Mouse (Mus musculus): ENCODE results near the gene Tmod3.
"Not testable (repeated sequence)": the region's sequence is repeated elsewhere in the genome, so short reads cannot be mapped to it uniquely, and the experiment has no call there.

The Tmod3 gene

GRCm38 (mm10) chr9:75553719-75554118, 5.7 kb downstream of the Tmod3 start:
- no peak for DNase-seq (ENCODE audit: low spot score in 2 of 2)

DNA sequence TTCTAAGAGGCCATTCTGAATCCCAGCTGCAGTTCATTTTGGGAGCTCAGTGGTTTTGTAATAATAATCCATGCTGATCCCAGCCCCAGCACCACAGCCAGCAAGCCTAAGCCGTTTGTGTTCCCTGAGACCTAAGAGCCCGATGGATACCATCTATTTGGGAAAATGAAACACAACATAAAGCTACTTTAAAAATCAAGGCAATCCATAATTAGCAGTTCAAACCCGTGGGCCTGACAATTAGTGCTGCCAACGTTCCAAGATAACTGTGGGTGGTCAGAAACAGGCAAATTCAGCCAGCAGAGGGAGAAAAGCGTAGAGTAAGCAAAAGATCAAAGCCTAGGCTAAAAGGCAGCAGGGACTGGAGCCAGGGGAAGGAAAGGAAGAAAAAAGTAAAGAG, 8.1 kb downstream of the Tmod3 start:
- no peak for DNase-seq (ENCODE audit: low spot score in 2 of 2)

DNA sequence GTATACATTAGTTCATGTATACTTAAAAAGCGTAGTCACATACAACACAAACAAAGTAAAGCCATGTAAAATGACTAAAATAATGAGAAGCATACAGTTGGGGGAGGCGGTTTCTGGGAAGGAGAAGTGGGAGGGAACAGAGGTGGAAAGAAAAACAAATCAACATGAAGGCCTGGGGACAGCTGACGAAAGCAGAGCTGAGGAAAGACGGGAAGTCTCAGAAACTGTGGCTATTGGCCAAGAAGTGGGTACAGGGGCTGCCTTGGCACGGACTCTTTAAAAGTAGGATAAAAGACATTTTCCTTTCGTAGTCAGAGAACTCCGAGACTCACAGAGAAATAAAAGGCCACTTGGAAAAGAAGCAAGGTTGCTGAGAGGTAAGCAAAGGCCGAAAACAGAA, 10.4 kb downstream of the Tmod3 start:
- no peak for DNase-seq (ENCODE audit: low spot score in 2 of 2)

DNA sequence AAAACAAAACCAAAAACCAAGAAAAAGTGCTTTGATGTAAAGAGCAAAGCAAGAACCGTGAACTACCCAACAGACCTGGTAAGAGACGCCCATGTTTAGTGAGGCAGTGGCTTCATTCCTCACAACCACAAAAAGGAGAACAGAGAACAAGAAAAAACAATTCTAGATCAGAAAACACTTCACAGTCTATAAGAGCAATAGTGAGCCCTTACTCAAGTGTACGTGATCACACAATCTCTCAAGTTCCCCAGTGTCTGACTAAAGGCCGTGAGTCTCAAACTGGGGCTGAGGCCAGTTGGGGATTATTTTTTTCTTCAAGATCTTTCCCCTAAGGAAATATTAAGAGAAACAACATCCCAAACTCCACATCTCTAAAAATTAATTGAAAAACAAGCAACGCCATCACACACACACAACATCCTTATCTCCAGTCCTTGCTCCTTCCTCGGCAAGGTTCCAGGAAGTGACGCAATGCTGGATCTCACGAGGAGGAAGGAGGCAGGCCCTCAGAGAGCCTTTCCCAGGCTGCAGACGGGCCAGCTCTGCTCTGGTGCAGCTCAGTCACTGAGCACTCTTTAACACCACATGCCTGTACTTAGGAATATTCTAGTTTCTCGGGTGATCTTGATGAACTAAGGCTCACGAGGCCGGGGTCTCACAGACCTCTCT, 12.4 kb downstream of the Tmod3 start:
- DNase-seq (ENCODE audit: low spot score in 2 of 2), result peak; percentile 65 to 80

GRCm38 (mm10) chr9:75545514-75545913, 13.9 kb downstream of the Tmod3 start:
- no peak for DNase-seq (ENCODE audit: low spot score in 2 of 2)

- DNase-seq (ENCODE audit: low spot score in 2 of 2), result peak in 1 of 2 experiments; percentile 58
These were observed 18.0 kb downstream of the Tmod3 start for GRCm38 (mm10) chr9:75541497-75541896.

DNA sequence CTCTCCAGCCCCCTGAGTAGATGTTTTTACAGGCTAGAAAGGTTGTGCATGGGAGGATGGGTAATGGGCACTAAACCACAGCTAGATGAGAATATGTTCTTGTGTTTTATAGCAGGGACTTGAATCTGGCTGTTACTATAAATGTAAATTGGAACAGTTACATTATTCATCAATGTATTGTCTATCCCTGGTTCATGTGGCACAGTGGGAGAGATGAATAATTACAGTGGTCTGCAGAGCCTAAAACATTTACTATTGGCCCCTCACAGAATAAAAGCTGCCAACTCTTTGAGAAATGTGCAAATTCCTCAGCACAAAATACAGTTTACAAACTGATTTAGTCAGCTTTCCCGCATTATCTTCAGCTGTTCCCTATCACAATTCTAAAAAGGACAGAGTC, 23.0 kb downstream of the Tmod3 start:
- no peak for DNase-seq (ENCODE audit: low spot score in 2 of 2)

DNA sequence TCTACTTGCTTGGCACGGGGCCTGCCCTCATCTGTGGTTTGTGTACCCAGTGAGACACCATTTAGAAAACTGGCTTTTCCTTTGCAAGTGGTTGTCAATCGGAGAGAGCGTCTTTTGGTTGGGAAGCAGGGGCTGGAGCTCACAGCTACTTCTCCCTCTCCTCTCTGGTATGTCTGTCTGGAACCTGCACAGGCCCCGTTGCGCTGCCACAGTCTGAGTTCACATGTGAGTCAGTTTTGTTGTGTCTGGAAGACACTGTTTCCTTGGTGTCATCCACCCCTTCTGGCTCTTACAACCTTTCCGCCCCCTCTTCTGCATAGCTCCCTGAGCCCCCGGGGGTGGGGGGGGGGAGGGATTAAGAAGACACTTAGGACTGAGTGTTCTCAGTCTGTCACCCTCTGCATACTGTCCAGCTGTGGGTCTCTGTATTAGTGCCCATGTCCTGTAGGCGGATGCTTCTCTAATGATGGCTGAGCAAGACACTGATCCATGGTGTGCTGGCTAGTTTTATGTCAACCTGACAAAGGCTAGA, 25.0 kb downstream of the Tmod3 start:
- no peak for DNase-seq (ENCODE audit: low spot score in 2 of 2)

GRCm38 (mm10) chr9:75532989-75533388, 26.5 kb downstream of the Tmod3 start:
- DNase-seq (ENCODE audit: low spot score in 2 of 2), result not testable (repeated sequence)

DNA sequence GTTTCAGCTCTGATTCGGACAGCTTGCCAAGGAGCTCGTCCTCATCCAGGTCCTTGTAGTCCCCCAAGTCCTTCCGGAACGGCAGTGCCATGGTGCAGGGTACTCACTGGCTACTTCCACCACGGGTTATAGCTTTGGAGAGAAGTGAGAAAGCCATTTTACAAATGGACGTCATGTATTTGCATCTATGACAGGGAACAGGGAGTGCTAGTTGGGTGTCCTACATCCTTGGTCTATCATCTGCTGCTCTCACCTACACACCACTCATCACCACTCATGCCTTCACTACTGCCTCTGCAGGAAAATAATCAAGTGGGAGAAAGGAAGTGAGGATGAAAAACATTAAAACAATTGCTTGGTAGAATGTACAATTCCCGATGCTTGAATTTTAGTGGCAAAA, 27.0 kb downstream of the Tmod3 start:
- no peak for DNase-seq (ENCODE audit: low spot score in 2 of 2)

DNA sequence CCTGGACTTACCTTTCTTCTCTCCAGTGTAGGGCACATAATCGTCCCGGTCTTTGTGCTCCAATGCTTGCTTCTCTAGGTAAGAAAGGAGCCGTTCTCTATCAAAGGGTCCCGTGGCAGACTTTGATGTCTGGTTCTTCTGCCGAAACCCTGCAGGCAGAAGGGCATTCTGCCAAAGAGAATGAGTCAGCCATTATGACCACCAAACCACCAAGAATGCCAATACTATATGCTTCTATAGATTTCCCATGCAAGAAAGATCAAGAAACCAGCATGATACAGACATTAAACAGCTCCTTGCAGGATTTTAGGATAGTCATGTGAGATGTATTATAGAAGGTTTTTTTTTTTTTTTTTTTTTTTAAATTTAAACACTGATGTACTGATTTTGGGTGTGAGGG, 30.1 kb downstream of the Tmod3 start:
- no peak for DNase-seq (ENCODE audit: low spot score in 2 of 2)

- DNase-seq (ENCODE audit: low spot score in 2 of 2), result no peak
These were observed 31.4 kb downstream of the Tmod3 start for GRCm38 (mm10) chr9:75528096-75528495.

- DNase-seq (ENCODE audit: low spot score in 2 of 2), result no peak
These were observed 31.9 kb downstream of the Tmod3 start for GRCm38 (mm10) chr9:75527368-75528059.

- DNase-seq (ENCODE audit: low spot score in 2 of 2), result no peak
These were observed 35.8 kb downstream of the Tmod3 start for GRCm38 (mm10) chr9:75523646-75524045.

DNA sequence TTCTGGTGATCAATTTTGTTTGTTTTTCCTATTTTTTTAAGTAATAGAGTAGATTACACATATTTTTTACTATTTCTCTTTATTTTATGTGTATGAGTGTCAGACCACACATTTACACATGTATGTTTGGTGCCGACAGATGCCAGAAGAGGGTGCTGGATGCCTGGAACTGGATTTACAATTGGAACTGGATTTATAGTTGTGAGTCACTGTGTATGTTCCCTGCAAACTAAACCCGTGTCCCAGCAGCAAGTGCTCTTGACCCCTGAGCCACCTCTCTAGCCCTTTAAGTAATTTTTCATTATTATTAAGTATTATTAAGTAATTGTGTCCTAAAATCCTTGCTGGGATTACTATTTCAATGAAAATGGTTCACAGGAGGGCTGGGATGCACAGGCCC, 37.2 kb downstream of the Tmod3 start:
- DNase-seq (ENCODE audit: low spot score in 2 of 2), result no peak

DNA sequence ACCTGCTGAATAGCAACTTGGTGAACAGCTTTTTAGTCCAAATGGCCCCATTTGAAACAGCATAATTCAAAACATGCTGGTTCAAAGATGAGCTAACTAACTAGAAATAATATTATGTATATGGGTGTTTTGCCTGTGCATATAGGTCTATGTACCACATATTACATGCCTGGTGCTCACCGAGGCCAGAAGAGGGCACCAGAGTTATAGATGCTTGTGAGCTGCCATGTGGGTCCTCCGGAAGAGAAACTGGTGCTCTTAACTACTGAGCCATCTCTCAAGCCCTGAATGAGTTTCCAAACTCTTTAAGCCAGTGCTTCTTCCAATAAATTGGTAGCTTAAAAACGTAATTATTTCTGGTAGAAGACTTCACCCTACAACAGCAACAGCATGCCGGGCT, 37.7 kb downstream of the Tmod3 start:
- DNase-seq (ENCODE audit: low spot score in 2 of 2), result peak in 1 of 2 experiments; percentile 42

DNA sequence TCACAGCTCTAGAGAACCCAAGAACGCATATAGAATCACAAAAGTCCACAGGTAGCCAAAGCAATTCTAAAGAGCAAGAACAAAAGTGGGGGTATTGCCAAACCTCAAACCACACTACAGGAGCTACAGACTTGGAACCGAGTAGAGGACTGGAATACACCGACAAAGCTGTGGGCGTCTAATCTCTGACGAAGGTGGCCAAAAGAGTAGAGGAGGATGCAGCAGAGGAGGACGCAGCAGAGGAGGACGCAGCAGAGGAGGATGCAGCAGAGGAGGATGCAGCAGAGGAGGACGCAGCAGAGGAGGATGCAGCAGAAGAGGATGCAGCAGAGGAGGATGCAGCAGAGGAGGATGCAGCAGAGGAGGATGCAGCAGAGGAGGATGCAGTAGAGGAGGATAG, 38.5 kb downstream of the Tmod3 start:
- no peak for DNase-seq (ENCODE audit: low spot score in 2 of 2)

DNA sequence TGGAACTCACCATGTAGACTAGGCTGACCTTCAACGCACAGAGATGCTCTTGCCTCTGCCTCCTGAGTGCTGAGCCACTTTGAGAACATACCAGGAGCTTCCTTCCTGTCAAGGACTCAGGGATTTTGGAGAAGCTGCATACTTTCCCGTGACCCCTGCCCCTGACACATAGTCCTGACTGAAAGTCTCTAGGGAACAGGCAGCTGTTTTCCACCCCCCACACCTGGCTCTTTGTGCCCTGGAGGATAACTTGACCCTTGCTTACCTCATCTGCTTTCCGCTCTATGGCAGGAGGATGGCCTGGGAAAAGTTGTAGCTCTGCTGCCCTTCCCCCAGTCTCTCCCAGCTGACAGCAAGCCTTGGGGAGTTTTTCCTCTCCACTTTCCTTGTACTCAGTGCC, 41.7 kb downstream of the Tmod3 start:
- no peak for DNase-seq (ENCODE audit: low spot score in 2 of 2)

- DNase-seq (ENCODE audit: low spot score in 2 of 2), result no peak
These were observed 43.9 kb downstream of the Tmod3 start for GRCm38 (mm10) chr9:75515464-75516113.

DNA sequence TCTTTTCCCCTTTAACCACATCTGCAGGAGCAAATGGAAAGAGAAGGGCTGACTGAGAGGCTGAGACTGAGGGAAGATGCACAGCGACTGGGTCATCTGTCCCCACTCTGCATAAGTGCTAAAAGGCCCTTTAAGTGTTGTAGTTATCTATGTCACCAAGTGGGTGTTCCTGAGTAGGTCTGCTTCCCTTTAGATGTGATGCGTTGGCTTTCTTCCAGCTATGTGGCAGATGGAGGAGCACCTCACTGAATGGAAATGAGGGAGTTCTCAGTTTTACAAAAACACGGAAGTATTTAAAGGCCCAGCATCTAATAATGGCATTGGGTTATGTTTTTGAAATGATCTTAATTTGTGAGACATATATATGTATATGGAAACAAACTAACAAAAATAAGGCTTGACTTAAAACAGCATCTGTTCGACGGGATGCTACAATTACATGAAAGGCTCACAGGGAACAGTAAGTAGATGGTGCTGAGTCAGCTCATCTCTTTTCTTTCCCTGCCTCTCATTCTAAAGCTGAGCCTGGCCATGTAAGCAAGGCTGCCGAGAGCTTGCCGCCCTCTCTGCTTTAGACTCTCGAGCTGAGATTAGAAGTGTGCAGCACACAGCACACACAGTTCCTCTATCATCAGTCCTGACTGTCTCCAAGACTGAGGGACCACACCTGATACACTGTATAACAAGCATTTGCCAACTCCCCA, 48.1 kb downstream of the Tmod3 start:
- no peak for DNase-seq (ENCODE audit: low spot score in 2 of 2)

GRCm38 (mm10) chr9:75504311-75504710, 55.1 kb downstream of the Tmod3 start:
- DNase-seq (ENCODE audit: low spot score in 2 of 2), result no peak

GRCm38 (mm10) chr9:75498571-75498970, 60.9 kb downstream of the Tmod3 start:
- DNase-seq (ENCODE audit: low spot score in 2 of 2), result no peak

All from urinary bladder, adult 18-20 months (tissue).